Mouse (Mus musculus) right cerebral cortex, postnatal 4 days (tissue): ENCODE results near the gene Unc13b.

Source experiments
- DNase-seq: peaks from one replicate; pipeline ENCODE4 v3.0.0-alpha.2; 2022

Unc13b gene

DNA sequence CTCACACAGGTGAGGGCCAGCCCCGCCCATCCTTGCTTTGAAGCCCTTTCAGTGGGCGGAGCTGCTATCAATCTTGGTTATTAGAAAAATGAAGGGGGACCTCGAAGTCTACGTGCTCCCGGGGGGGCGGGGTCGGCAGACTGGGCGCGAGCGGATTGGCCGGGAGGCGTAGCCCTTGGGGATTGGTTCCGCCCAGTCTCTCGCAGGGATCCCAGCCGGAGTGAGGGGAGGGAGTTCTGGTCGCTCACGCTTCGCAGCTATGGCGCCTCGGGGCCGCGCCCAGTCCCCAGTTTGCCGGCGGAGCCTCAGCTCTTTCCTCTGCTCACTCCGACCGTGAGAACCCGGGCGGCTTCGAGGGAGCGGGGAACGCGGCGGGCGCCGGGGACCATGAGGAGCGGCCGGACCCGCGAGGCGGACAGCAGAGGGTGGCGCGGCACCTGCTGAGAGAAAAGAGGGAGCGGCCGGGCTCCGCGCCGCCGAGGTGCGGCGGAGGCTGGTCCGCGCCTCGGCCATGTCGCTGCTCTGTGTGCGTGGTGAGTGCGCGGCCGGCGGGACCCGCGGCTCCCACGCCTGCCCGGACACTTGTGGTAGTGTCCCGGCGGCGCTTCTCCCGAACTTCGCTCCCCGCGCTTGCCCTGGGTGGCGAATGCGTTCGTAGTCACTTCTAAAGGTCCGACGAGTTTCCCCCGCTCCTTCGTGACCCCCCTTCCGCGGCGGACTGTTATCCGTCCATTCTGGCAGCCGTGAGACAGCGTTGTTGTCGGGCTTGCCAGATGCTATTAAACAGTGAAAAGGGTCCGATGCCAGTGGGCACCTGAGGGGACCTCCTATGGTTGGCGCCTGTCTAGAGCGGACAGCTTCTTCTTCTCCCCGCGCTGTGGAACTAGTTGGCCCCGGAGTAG is at the start of gene Unc13b:
Gene Unc13b (plus strand): TSS at position 201 of the 902 bp plus-strand sequence.
- peak; percentile 93 for DNase-seq

DNA sequence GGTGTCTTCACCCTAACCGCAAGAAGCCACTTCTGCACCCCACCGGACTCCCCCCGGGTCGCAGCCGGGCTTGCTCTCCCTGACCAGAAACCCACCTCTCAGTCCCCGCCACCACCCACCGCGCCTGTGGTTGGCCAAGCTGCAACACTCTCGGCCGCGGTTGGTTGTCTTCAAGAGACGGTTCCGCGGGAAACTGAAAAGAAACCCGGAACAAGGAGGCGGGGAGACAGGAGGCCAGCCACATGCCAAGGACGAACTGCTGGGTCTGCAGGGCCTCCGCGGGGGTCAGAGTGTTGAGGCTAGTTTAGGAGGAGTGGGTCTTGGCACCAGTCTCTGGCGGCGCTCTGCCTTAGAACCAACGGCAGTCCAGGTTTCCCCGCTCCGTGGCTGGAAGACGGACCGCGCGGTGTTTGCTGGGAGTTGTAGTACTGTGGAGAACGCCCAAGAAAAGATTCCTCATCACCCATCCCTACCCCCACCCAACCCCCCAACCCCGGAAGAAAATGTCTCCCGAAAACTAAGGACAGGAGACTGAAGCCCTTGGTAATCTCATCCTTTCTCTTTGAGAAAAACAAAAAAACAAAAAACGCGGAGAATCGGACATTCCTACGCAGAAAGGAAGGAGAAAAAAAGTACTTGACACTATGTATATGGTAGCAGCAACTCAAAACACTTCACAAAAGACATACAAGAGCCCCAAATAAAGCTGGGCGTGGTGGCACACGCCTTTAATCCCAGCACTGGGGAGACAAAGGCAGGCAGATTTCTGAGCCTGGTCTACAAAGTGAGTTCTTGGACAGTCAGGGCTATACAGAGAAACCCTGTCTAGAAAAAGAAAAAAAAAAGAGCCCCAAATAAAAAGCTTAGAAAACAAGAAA is 48.4 kb upstream of the Unc13b start, which contains the start of gene Fancg:
Gene Fancg (minus strand): TSS at position 346 of the 878 bp plus-strand sequence.
- peak; percentile 81 for DNase-seq

DNA sequence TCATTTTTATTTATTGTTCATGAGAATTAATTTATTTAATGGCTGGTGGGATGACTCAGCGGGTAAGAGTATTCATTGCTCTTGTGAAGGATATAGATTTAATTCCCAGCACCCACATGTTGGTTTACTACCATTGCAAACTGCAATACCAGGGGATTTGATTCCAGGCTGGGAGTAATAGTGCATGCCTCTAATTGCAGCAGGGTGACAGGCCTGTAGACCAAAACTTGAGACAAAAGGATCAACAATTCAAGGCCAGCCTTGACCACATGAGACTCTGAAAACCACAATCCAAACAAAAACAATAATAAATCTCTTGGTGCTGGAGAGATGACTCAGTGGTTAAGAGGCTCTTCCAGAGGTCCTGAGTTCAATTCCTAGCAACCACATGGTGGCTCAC is 46.7 kb upstream of the Unc13b start:
- no peak for DNase-seq

GRCm38 (mm10) chr4:43018156-43018555 is 40.6 kb upstream of the Unc13b start:
- DNase-seq, result no peak

DNA sequence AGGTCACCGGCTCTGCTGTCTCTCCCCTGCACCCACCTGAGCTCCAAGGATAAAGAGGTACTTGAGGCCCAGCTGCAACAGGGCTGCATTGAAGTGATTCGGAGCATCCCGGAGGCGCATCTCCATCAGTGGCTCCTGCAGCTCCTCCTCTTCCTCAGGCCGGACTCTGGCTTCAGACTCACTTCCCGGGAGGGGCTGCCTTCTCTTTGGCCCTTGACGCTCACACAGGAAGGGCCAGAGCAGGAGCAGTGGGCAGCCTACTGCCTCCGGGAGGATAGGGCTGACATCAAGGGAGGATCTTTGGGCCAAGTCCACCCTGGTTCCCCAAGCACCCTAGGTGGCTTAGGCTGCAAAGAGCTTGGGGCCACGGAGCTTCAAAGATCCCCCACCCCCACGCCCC is 39.6 kb upstream of the Unc13b start:
- no peak for DNase-seq

DNA sequence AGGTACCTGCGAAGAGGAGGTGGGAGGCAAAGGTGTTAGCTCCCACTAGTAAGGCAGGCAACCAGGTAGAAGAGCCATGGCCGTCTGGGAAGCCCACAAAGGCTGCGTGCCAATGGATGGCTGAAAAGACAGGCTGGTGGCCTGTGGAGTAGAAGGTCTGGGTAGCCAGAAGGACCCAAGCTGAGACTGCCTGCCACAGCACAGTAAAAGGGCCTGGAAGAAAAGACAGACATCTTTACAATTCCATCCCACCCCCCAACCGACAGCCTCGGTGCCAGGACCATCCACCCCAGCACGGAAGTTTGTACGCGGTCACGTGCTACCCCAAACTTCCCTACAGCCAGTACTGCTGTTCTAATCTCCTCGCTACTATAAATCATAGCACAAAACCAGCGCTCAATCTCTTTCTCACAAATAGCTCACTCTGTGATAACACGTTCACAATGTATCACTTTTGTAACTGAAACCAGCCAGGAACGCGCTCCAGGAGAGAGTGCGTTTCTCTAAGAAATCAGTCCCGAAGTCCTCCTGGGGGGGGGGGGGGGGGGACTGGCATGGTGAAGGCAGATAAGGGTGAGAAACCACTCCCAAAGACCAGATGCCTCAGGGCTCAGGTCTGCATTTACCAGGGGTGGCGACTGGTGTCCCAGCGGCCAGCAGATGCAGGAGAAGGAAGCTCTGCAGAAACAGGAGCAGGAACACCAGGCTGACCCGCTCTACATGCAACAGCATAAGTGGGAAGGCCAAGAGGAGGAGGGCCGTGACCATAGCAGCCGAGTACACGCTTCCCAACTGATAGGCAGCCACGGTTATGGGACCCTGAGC is 38.9 kb upstream of the Unc13b start:
- no peak for DNase-seq

- DNase-seq, result no peak
Measured at GRCm38 (mm10) chr4:43020876-43021275, 37.9 kb upstream of the Unc13b start.

GRCm38 (mm10) chr4:43021341-43021740 is 37.4 kb upstream of the Unc13b start:
- DNase-seq, result no peak

- DNase-seq, result no peak
Measured at GRCm38 (mm10) chr4:43024673-43025072, 34.1 kb upstream of the Unc13b start.

DNA sequence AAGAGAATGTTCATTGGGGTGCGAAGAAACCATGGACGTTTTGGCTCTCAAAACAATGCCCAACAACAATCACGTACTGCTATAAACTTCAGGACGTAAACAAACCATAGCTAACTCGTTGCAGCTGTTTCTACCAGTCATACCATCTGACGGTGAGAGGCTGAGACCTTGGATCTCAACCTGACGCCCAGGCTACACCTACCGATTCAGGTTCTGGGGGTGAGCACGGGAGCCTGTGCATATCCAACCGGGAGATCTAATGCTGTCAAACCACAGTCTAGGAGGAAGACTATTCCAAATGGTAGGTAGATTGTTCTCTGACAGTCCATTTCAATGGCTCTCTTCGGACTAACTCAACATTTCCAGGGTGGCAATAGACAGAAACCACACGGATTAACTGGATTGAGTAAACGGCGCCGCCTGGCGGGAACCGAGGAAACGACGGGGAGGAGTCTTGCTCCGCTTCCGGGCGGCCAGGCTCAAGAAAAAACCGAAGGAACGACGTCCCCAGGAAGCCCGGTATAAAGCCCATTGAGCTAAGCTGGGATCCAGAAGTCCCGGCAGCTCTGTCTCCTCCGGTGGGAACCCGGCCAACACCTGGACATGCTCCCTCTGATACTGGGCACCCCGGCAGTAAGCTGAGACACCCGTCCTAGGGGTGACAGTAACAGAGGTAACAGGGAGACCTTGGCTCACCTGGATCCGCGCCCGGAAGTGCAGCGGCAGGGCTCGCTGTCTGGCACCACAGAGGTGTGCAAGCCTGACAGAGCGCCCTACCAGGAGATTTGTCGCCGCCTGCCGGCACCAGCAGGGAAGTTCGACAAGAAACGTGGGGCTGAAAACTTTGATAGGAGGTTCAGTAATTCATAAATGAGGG is 33.4 kb upstream of the Unc13b start, which contains the start of gene Pigo:
Gene Pigo (minus strand): TSS at position 736 of the 877 bp plus-strand sequence.
- DNase-seq, result peak; percentile 98

GRCm38 (mm10) chr4:43029121-43029520 is 29.6 kb upstream of the Unc13b start:
- no peak for DNase-seq

GRCm38 (mm10) chr4:43029749-43030148 is 29.0 kb upstream of the Unc13b start:
- no peak for DNase-seq

GRCm38 (mm10) chr4:43030352-43030751 is 28.4 kb upstream of the Unc13b start:
- no peak for DNase-seq

DNA sequence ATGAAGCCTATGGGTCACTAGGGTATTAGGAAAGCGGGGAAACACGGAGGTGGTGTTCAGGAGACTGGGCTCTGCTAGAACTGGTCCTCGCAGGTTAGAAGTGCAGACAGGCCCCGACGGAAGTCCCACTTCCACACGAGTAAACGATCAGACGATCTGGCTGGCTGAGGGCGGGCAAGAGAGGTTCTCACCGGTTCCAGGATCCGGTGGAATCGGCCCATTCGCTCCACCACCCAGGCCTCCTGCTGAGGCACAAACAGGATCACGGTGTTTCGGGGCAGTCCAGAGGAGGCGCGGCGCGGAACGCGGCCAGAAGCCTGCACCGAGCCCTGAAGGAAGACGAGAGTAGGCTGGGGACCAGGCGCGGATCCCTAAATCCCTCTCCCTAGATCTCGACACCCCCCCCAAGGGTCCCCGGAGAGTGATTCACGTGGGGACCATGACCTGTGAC is 27.9 kb upstream of the Unc13b start:
- peak; percentile 54 for DNase-seq

DNA sequence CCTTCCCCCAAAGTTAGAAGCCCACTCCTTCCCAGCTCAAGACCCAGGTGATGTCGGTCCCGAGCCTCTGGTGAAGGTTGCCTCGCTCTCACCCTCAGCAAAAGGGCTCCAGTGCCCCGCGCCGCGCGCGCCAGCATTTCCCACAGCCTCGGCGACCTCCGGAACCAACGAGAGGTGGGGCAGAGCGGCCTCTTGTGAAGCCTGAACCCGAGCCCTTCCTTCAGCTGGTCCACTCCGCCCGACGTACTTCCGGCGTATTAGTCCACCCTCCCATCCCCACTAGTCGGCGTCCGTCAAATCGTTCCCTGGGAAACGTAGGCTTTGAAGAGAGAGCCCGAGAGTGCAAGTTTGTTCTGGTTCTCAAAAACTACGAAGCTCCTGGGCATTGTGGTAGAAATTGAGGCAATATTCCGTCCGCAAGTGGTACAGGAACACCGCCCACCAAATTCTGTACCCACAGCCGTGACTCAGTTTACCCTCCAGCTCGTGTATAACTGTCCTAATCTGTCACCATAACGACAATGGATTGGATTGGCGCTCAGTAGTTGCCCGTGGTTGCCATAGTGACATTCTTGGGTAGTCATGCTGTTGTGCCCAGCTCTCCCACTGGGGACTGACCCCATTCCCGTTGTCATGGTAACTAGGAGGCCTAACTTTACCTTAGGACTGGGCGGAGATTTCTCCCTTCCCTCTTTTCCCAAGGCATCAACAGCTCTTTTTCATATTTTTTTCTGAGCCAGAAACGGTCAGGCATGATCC is 27.3 kb upstream of the Unc13b start, which contains the start of gene Stoml2:
Gene Stoml2 (minus strand): TSS at position 474 of the 759 bp plus-strand sequence.
- DNase-seq, result peak; percentile 86

DNA sequence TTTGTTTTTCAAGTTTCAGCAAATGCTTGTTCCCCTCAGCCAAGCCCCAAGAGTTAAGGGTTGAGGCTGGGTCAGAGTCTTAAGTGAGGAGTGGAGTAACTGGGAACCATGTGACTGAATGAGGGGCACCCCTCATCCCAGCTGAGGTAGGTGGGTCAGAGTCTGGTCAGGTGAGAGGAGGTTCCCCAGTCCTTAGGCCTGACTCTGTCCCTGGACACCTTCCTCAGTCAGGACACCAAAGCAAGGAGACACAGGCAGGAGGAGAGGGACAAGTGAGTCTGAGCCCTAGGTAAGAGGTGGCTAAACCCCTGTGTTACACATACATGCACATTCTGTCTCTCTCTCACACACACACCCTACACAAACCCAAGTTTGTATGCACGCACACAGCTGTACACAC is 26.3 kb upstream of the Unc13b start:
- no peak for DNase-seq

DNA sequence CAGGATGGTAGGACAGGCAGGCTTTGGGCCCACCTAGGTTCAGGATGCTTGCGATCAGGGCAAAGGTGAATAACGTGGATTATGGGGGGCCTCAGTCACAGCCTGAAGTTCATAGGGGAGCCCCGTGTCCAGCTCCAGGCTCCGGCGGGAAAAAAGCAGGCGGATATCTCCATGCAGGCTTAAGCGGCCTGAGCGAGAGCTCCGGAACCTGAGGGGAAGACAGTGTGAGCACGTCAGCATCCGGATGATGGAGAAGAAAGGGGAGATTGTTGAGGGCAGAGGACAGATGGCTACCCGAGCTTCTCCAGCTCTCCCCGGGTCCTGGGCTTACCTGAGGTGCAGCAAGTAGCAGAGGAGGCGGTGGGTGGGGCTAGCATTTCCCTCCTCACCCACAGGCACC is 25.3 kb upstream of the Unc13b start:
- DNase-seq, result no peak

DNA sequence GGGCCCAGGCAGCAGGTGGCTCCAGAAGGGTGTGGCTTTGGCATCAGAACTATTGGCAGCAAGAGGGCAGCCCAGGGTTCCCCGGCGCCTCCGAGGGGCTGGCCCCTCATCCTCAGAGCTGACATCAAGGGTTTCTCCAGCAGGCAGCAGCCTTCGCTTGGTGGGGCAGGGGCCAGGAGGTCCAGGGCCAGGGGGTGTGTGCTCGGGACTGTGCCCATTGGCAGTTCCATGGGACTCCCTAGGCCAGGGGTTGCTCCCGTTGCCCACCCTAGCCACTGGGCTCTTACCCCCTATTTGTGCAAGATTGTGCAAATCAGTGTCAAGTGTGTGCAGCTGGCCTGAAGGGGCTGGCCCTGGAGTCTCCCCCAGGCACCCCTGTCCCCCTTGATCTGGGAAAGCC is 22.9 kb upstream of the Unc13b start:
- DNase-seq, result no peak

GRCm38 (mm10) chr4:43036356-43036755 is 22.4 kb upstream of the Unc13b start:
- DNase-seq, result no peak

DNA sequence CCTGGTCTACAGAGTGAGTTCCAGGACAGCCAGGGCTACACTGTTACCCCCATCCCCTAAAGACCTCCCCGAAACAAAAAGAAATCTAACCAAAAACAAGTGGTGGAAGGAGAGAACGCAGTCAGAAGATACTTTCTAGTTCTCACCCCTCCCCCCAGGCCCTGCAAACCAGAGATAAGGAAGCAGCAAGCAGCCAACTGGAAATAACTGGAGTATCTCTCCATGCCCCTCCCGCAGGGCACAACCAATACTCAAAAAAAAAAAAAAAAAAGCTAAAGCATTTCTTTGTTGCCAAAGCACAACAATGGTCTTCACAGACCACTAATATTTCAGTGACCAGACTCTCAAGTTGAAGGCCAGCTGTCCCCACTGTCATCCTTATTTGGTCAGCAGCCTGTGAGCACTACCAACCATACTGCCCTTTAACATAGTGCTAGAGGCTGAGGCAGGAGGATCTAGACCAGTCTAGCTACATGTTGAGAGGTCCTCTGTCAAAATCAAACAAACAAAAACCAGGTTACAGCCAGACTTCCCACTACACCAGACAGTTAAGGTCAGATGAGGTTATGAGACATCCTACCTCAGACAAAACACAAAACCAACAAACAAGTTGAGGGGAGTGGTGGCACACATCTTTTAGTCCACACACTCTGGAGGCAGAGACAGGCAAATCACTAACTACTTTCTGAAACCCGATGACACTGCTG is 20.7 kb upstream of the Unc13b start:
- no peak for DNase-seq
